Mouse (Mus musculus) heart, embryonic 11.5 days (tissue): Measurements from ENCODE around the gene Kcnh8. TPM values are rescaled to one million over a fixed set of nuclear protein-coding genes. Genes with fewer than 3 reads are reported as not detected.

Experiments
- ATAC-seq: fragments of 200-750 bp; cut with Nextera tagmentation; replicated peaks from 2 replicates; pipeline ENCODE4 v1.8.0; 2017; ENCODE audit warnings: moderate library complexity; ENCODE audit not compliant: insufficient number of reproducible peaks, low FRiP score, low TSS enrichment
- H3K27ac ChIP-seq: fragments of 300-500 bp; sonication (generic); 2 replicates; pipeline ENCODE4 v1.5.1; 2014; ENCODE audit warnings: mild to moderate bottlenecking, low read depth, low read length
- H3K27me3 ChIP-seq: fragments of 300-500 bp; sonication (generic); 2 replicates; pipeline ENCODE4 v1.6.1; 2014; ENCODE audit warnings: mild to moderate bottlenecking, low read length, mixed read lengths; ENCODE audit not compliant: control insufficient read depth, insufficient read depth
- H3K36me3 ChIP-seq: fragments of 300-500 bp; sonication (generic); 2 replicates; pipeline ENCODE4 v1.6.1; 2014; ENCODE audit warnings: mild to moderate bottlenecking, low read length, moderate library complexity, mixed read lengths; ENCODE audit not compliant: control insufficient read depth, insufficient read depth
- H3K4me1 ChIP-seq: fragments of 300-500 bp; sonication (generic); 2 replicates; pipeline ENCODE4 v1.6.1; 2014; ENCODE audit warnings: low read length; ENCODE audit not compliant: control insufficient read depth, insufficient read depth
- H3K4me2 ChIP-seq: fragments of 300-500 bp; sonication (generic); 2 replicates; pipeline ENCODE4 v1.6.1; 2014; ENCODE audit warnings: mild to moderate bottlenecking, moderate library complexity
- H3K4me3 ChIP-seq: fragments of 300-500 bp; sonication (generic); 2 replicates; pipeline ENCODE4 v1.5.1; 2014; ENCODE audit warnings: low read depth, low read length
- H3K9ac ChIP-seq: fragments of 300-500 bp; sonication (generic); 2 replicates; pipeline ENCODE4 v1.6.1; 2014; ENCODE audit warnings: mild to moderate bottlenecking, low read depth, low read length, moderate library complexity
- H3K9me3 ChIP-seq: fragments of 300-500 bp; sonication (generic); replicated peaks from 2 replicates; pipeline ENCODE4 v1.6.1; 2016; ENCODE audit warnings: low read length; ENCODE audit not compliant: control insufficient read depth
- WGBS: fragments of 180-500 bp; shearing (Covaris S2); extraction: QIAGEN DNeasy Blood & Tissue Kit; methylation state at CpG from one replicate; pipeline ENCODE4 v1.1.7; 2014; ENCODE audit not compliant: insufficient replicate concordance; 5-methylcytosine and 5-hydroxymethylcytosine counted together
- polyA plus RNA-seq: library from polyadenylated mRNA; unstranded; fragments of >200 nt; fragmentation: Nextera tagmentation; extraction: Ambion mirVana; gene quantifications from 2 replicates; pipeline ENCODE4 v1.2.1, GENCODE M21; 2014

The Kcnh8 gene
- polyA plus RNA-seq, 1 experiment from 2014 or later: not detected

DNA sequence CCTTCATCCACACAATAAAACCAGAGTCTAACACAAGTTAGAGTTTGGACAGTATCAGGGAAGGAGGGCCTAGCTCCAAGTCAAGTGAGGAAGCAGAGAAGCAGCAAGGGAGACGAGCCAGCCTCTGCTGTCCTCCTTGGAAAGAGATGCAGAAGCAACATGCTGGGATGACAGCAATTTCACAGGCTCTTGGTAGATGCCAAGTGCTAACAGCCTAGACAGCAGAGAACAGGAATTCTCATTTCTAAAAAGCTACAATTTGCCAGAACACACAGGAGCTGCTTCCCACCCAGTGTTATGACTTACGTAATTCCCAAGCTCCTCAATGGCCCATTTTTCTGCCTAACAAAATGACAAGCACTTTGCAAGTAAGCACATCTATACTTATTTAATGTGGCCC is 277.5 kb downstream of the Kcnh8 start:
- H3K36me3 ChIP-seq: no peaks in the 10 kb centered on the region
- ATAC-seq: no peak
- H3K27ac ChIP-seq: no peak overlapping the region
- no peaks in the 10 kb centered on the region for H3K9me3 ChIP-seq
- no peak overlapping the region for H3K4me3 ChIP-seq
- H3K4me1 ChIP-seq: no peaks in the 10 kb centered on the region
- H3K27me3 ChIP-seq: no peaks in the 10 kb centered on the region
- no peak overlapping the region for H3K9ac ChIP-seq
- WGBS: 79% methylated on average over 2 of the region's 2 CpGs
- H3K4me2 ChIP-seq: no peak overlapping the region

DNA sequence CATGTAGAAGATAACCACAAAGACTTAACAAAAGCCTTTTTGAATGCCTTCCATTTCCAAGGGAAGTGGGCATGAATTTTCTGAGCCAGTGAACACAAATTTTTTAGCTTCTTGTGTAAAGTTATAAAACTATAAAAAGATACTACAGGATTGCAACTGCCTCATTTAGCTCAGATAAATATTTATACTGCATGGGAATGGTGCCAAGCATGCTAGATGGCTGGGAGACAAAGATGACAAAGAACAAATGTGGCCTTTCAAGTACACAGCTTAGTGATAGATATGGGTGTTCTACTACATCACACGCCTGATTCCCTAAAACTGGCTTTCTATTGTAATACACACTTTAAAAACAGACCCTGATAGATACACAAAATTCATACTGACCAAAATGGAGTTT is 282.7 kb downstream of the Kcnh8 start:
- Histone ChIP-seq H3K4me3 (no peak overlapping the region), H3K27me3 (no peaks in the 10 kb centered on the region), H3K9ac (no peak overlapping the region), H3K27ac (no peak overlapping the region), H3K9me3 (no peaks in the 10 kb centered on the region), H3K36me3 (no peaks in the 10 kb centered on the region), H3K4me1 (no peaks in the 10 kb centered on the region), H3K4me2 (no peak overlapping the region)
- ATAC-seq: no peak
- WGBS: 58% methylated on average over 1 of the region's 1 CpGs

DNA sequence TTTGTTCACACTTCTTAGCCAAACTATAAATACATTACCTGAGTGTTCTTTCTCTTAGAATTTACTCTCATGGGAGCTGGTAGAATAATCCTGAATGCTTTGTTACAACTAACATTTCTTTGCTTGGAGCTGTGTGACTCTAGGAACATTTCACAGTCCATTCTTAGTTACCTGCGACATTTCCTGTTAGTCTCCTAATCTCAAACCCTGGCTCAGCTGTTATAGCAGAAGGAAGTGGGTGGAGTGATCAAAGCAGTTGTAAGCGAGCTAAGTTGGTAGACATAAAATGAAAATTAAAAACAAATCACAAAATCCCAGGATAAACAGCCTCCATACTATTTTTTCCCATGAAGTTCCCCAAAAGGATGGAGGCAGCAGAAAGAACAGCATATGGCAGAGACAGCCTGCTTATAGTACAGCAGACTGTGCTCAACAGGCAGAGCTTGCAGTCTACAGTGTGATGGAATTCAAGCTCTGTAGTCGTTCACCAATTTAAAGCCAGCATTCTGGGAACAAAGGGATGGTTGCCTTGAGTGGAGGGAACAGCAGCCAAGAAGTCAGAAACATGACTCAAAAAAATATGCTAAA is 318.1 kb downstream of the Kcnh8 start:
- H3K4me2 ChIP-seq: no peak overlapping the region
- no peak overlapping the region for H3K27ac ChIP-seq
- 59% methylated on average over 3 of the region's 3 CpGs for WGBS
- H3K36me3 ChIP-seq: no peaks in the 10 kb centered on the region
- H3K9me3 ChIP-seq: no peaks in the 10 kb centered on the region
- H3K4me1 ChIP-seq: no peaks in the 10 kb centered on the region
- H3K9ac ChIP-seq: no peak overlapping the region
- no peak overlapping the region for H3K4me3 ChIP-seq
- no peak for ATAC-seq
- H3K27me3 ChIP-seq: no peaks in the 10 kb centered on the region

DNA sequence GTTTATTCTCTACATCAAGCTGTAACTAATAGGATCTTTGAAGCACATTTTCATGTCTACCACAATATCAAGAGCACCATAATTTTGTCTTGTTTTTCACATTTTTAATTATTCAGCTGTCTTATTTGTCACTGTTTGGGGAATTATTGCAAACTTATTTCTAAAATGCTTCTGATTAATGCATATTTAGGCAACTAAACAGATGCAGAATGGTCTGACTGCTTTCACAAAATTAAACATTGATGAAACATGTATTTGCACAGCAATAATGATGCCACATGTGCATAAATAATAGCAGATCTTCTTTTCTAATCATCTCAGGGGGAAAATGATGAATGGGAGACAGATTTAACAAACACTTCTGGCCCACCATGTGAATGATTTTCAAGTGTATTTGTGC is 341.5 kb downstream of the Kcnh8 start:
- Histone ChIP-seq H3K36me3 (no peaks in the 10 kb centered on the region), H3K27ac (no peak overlapping the region), H3K9me3 (no peaks in the 10 kb centered on the region), H3K4me3 (no peak overlapping the region), H3K4me1 (no peaks in the 10 kb centered on the region), H3K27me3 (no peaks in the 10 kb centered on the region), H3K4me2 (no peak overlapping the region), H3K9ac (no peak overlapping the region)
- ATAC-seq: no peak

DNA sequence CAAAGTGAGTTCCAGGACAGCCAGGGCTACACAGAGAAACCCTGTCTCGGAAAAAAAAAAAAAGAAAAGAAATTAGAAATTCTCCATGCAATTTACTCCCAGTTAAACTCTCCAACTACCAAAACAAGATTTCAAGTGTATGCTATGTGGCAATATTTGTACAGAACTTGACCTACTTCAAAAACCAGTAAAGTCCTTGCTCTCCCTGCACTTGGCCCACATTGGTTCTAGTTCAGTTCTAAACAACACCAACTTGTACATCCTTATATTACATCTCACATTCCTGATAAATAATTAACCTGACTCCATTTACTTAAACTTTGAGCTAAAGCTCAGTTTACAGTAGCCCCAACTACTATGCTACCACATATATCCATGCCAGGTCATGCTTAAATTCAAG is 370.2 kb downstream of the Kcnh8 start:
- H3K27ac ChIP-seq: no peak overlapping the region
- H3K9me3 ChIP-seq: no peaks in the 10 kb centered on the region
- no peak overlapping the region for H3K4me3 ChIP-seq
- H3K9ac ChIP-seq: no peak overlapping the region
- H3K36me3 ChIP-seq: no peaks in the 10 kb centered on the region
- no peak overlapping the region for H3K4me2 ChIP-seq
- 60% methylated on average over 1 of the region's 1 CpGs for WGBS
- H3K27me3 ChIP-seq: no peaks in the 10 kb centered on the region
- no peak for ATAC-seq
- H3K4me1 ChIP-seq: no peaks in the 10 kb centered on the region

DNA sequence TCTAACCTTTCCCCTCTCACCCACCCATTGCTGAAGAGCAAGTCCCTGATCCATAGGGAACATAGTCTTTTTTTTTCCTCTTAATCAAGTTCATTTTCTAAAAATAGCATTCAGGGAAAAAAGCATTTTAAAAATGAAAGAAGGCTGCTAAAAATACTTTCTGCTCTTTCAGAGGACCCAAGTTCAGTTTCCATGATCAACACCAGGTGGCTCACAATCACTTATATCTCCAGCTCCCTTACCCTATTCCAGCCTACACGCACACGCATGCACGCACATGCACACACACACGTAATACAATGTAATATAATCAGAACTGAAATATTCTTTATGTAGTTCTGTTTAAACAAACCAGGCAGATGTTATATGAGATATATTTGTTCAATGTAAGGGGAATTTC is 378.4 kb downstream of the Kcnh8 start:
- no peak for ATAC-seq
- Histone ChIP-seq H3K4me1 (no peaks in the 10 kb centered on the region), H3K4me3 (no peak overlapping the region), H3K9ac (no peak overlapping the region), H3K36me3 (no peaks in the 10 kb centered on the region), H3K27me3 (no peaks in the 10 kb centered on the region), H3K27ac (no peak overlapping the region), H3K4me2 (no peak overlapping the region), H3K9me3 (no peaks in the 10 kb centered on the region)
- WGBS: 87% methylated on average over 4 of the region's 4 CpGs
